Mouse (Mus musculus) T-helper 1 cell (primary cell): ENCODE measurements around the gene Sec63.

Experiments
- in situ Hi-C: fragments of 300-600 bp; cut with MboI, MseI; formaldehyde crosslinking; loops from one replicate; pipeline ENCODE4 v1.15.1; 2025; ENCODE audit warnings: high pct_unique_total_duplicates

Sec63 gene

DNA sequence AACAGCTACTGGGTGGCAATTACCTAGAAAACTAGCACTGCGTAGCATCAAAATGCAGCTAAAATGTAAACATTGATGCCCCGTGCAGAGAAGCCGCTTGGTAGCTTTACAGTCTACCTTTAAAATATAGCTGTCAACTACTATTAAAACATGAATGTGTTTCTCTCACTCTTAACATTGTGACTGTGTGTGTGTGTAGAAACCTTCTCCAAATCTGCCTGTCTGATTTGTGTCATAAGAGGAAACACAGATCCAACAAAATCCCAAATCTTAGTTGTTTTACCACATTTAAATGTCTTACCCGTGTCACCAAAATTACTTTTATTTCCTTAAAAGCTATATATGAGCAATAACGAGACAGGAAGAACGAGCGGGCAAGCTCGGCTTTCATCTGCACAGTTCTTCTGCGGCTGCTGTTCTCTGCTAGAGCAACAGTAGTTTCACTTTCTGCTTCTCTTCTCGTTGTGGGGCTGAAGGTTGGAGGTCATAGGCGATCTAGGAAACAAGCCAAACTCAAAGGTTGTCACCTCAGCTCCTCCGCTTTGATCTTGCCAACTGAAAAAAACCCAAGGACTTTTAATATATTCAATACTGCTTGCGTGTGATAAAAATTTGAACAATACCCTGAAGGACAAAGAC, 100.9 kb downstream of the Sec63 start:
- in situ Hi-C loops = loop anchor here (5.0 kb wide), 1 partner anchor 35 kb away; no protein-coding TSS in a partner anchor

DNA sequence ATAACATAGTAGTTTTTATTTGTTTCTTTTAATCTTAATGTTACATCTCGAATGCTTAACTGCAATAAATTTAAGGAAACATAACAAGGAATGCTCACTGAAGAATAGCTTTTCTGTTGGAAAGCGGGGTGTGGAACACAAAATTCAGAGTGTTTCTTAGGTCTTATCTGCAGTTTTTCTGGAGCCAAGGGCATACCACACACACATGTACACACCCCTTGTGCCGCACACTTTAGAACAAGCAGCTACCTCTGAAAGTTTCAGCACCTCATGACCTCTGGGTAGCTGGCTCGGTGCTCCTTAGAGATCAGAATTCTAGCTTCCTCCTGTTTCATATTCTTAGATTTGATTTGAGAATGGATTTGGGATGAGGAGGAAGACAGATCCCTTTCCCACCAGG, 101.5 kb downstream of the Sec63 start:
- in situ Hi-C loops = loop anchor here (5.0 kb wide), 1 partner anchor 34 kb away; no protein-coding TSS in a partner anchor

DNA sequence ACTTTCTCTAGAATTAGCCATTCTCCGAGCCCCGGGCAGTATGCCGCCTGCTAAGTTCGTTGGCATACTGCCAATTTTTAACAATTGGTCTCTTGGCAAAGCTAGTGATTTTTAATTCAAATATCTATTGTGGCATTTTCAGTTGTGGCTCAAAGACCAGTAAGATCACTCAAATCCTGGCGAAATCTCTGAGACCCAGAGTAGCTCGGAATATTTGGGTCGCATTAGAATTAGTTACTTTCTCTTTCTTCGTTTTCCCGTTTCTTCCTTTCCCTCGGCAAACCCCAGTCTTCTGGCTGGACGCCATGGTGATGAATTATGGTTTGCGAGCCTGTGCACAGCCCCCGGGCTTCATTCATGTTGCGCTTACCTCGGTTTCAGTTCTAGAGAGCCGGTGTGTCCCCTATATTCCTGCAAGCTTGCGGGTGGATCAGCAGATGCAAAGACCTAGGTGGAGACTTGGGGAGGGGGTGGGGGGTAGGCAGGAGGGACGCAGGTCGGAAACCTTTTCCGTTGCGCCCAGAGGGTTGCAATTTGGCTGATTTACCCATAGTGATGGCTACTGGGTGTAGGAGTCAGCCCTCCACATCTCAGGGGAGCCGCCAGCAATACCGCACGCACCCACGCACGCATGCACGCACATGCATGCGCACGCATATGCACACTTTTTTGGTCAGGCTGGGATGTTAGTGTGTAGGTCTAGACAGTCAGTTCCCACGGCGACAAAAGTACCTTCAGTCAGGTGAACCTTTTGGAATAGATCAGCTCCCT, 102.5 kb downstream of the Sec63 start:
- in situ Hi-C loops = loop anchor here (5.0 kb wide), 1 partner anchor 33 kb away; no protein-coding TSS in a partner anchor

DNA sequence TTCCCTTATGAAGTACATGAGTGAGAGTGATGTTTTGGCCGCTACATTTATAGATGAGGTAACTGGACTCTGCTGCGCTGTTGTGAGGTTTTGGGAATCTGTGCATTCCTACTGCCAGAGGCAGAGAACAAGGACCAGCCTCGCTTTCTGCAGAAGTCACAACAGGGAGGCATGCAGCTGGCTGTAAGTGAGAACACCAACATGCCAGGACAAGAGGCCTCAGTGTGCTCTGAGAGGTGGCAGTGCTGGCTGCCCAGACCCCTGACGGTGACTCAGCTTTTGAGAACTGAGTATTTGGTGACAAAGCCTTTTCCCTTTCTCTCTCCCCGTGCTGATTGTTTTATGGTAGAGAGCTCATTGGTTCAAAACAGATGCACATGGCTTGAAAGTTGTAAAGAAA, 103.4 kb downstream of the Sec63 start:
- in situ Hi-C loops = loop anchor here (5.0 kb wide), 1 partner anchor 33 kb away; no protein-coding TSS in a partner anchor

DNA sequence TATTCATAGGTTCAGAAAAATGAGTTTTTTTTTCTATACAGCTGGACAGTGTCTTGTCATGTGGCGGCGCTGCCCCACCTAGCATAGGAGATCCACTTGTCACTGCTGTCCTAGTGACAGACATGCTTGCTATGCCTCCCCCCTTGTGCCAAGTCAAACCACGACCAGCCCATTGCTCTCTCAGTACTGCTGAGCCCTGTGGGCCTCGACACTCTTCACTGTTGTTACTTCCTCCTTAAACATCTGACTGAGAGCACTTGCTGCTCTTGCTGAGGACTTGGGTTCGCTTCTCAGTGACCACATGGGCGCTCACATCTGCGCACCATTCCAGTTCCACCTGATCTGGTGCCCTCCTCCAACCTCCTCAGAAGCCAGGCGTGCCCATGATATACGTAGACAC, 107.1 kb downstream of the Sec63 start:
- in situ Hi-C loops = no loop called here

DNA sequence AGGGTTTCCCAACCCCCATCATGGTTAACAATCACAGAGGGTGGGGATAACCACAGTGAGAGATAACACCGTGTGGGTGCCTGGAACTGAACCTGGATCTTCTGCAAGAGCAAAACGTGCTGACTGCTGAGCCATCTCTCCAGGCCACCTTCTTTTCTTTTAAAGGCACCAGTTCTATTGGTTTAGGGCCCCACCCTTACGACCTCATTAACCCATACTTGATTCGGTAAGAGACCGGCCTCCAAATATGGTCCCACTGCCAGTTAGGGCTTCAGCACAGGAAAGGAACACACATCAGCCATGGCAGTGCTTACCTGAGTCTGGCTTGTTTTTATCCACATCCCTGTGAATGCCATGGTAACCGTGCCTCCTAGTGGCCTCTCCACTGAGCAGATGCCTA, 108.2 kb downstream of the Sec63 start:
- in situ Hi-C loops = no loop called here

DNA sequence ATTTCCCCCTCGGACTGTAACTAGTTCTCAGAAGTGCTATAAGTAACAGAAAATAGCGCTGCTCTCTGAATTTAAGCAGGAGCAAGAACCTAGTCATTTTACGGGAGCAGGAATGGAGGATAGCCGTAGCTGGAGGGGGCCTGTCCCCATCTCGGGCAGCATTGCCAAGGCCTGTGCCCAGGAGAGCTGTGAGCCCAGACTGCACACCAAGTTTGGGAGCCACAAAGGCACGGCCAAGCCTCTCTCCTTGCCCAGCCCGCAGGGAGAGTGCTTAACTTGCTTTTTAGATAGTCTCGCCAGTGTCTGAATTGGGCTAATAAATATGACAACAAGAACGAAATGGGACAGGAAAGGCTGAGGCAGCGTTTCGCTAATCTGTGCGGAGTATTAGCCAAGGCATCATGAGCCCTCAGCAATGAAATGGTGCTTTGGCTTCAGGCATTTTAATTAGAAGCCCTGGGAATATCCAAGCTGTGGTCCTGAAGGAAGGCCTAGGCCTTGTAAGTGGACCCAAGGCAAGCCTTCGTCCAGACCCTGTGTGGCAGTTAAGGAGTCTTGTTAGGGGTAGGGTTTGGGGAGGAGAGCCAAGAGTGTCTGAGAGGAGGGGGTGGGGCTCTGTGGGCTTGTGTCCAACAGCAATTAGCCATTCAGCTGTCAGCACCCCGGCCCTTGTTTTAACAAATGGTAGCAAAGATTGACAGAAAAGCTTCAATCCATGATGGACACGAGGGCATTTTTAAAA, 111.1 kb downstream of the Sec63 start:
- in situ Hi-C loops = no loop called here

DNA sequence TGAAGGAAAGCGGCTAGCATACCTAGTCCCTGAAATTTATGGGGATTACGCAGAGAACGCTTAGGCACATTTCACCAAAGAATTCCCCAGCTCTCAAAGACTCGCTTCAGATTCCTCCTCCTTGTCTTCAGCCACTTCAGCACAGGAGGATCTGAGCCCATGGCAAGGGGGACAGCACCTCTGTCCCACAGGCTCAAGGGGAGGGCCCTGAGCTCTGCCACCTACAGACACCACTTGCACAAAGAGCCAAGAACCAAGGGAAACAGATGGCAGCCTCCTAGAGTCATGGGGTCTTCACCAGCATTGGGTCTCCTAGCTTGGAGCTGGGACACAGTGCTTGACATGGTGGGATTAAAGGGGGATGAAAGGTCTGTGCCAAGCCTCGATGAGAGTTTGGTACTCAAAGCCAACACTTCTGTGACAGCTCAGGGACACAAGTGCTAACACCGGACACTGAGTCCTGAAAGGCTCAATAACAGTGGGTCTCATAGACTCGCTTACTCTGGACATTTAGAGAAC, 111.8 kb downstream of the Sec63 start:
- in situ Hi-C loops = no loop called here

DNA sequence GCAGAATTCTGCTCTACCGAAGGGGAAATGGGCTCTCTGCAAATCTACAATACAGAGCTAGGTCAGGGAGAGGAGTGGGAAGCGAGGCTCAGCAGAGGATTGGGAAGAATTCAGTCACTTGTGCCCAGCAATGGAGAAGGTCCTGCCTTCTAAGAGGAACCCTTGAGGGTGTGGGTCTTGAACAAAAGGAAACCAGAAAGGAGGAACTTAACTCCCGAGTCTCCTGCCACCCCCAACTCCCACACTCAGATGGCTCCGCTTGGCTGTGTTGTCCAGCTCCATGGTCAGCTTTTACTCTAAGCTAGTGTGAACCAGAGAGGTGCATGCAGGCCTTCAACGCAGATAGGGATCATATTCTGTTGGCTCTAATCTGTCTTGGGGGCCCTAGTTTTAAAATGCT, 114.9 kb downstream of the Sec63 start:
- in situ Hi-C loops = no loop called here

DNA sequence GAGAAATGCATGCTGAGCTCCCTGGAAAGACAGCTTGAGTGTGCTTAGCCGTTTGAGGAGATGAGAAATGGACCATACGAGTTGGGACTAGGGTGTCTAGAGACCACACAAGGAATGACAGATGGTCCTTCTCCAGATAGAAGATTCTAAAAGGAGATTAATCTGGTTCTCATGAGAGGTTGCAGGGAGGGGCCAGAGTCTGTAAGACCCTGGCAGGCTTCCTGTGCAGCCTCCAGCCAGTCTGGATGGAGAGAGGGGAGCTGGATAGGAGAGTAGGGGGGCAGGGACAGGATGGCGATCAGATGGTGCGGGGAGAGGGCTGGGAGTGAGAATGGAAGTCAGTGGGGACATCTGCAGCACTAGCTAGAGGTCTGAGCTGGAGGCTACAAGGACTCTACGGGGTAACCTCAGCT, 118.0 kb downstream of the Sec63 start:
- in situ Hi-C loops = no loop called here

DNA sequence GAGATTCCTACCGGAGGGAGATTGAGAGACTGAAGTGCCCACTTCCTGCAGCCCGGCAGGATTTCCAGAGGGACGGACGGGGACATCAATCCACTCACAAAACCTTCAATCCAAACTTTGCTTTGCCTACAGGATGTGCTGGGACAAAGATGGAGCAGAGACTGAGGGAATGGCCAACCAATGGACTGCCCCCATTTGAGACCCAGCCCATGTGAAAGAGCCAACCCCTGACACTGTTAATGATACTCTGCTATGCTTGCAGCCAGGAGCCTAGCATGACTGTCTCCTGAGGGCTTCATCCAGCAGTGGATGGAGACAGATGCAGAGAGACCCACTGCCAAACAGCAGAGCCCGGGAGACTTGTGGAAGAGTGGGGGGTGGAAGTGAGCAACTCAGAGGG, 118.4 kb downstream of the Sec63 start:
- in situ Hi-C loops = no loop called here
